Mouse (Mus musculus) layer of hippocampus, adult 11-12 months (tissue): ENCODE results near the gene Pspc1.
"Not testable (repeated sequence)": the region's sequence is repeated elsewhere in the genome, so short reads cannot be mapped to it uniquely, and the experiment has no call there.

Experiments
- DNase-seq: peaks from one replicate; pipeline ENCODE4 v3.0.0; 2022; ENCODE audit warnings: low spot score

The Pspc1 gene

GRCm38 (mm10) chr14:56778200-56778932 lies at the start of gene Pspc1:
Gene Pspc1, minus strand, starts transcription at chr14:56778316.
- peak; percentile 97 for DNase-seq

- DNase-seq: no peak
These were observed 46.4 kb upstream of the Pspc1 start for GRCm38 (mm10) chr14:56824562-56824961.

DNA sequence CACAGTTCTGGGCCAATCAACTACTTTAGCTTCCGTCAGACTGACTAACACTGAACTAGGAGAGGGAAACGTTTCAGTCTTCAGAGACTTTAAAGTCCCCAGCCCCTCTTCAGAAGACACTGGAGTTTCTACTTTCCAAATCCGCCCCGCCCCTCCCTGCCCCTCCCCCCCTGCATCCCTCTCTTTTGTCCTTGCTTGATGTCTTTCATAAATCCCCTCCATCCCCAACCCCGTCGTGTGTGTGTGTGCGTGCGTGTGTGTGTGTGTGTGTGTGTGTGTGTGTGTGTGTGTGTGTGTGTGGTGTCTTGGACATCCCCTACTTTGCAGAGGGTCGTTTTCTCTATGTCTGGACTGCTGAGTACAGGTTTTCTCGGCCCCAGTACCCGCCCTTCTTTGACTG lies 39.5 kb upstream of the Pspc1 start:
- DNase-seq: no peak

- DNase-seq: no peak
These were observed 39.0 kb upstream of the Pspc1 start for GRCm38 (mm10) chr14:56817131-56817530.

- no peak for DNase-seq
These were observed 38.4 kb upstream of the Pspc1 start for GRCm38 (mm10) chr14:56816541-56816940.

DNA sequence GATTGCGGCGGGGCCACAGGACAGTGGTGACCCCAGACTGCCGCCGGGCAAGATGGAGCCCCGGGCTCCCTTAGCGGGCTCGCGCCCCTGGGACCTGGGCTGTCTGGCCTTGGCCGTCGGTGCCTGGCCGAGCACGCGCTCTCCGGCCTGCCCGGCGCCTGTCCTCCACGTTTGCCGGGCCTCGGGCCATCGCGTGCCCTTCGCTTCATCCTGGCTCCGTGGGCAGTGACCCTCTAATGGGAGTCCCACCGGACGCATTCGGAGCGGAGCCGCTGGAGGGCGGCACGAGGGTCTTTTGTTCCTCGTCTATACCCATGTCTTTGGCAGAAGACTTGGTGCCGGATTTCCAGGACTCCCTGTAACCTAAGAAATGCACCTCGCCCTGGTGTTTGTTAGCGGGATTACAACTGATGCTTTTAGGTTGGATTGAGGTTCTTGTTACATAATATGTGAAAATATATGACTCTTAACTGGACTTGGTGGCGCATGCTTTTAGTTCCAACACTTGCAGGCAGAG lies 34.5 kb upstream of the Pspc1 start:
- peak; percentile 88 for DNase-seq

DNA sequence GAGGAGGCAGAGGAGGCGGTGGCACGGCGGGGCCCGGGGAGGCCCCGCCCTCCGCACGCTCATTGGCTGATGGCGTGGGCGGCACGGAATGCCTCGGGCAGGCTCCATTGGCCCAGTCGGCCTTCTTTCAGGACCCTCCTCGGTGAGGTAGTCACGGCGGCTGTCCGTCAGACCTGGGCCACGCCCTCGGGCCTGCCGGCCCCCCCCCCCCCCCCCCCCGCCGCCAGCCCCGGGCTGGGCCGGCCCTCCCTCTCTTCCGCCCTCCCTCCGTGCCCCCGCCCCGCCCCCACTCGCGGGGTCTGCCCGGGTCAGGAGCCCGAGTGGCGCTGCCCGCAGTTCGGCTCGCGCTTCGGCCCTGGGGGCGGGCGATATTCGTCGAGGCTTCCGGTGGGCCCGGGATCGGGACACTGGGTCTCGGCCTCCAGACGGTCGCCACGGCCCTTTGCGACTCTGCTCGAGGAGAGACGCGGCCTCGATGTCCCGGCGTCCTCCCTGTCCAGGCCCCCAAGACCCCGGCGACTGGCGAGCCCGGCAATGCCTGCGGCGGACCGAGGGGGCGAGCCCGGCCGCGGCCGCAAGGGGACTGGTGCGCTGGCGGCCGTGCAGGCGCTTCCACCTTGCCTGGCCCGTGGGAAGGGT lies 33.7 kb upstream of the Pspc1 start, which contains the start of gene Zmym5:
TSS of gene Zmym5 (minus strand) at position 16 of the 639 bp plus-strand sequence.
- DNase-seq: peak; percentile 94

DNA sequence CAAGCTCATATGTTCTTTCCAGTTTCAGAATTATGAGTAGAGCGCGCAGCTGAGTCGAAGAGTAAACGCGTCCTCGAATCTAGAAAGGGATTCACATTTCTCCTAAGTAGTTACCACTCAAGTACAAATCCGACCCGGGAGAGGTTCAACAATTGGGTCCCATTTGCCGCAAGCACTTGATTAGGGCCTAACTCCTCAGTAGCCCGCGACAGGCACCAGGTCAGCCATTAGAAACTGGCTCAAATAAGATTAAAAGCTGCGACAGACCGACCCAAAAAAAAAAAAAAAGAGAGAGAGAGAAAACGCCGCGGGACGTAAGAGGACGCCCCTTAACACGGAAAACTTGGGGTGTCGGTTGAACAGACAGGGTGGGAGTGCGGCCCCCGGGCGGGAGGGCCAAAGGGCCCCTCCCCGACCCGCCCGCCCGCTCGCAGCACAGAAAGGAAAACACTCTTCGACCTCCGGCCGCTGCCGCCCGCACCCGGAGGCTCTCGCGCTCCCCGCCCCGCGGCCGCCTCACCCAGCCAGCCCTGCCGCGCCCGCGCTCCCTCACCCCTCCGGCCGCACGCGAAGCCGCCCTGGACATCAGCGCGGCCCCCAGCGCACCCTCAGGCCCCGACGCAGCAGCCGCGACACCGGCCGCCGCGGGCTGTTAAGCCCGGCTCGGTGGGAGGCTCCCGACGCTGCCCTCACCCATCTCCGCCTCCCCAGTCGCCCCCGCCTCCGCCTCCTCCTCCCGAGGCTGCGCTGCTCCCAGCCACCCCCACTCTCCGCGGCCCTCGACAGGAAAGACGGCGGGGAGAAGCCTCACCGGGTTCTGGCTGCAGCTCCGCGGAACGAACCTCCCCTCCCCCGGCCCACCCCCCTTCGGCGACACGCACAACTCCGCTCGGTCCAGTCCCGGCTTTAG lies 32.9 kb upstream of the Pspc1 start:
- not testable (repeated sequence) for DNase-seq

- DNase-seq: peak; percentile 40
These were observed 15.1 kb upstream of the Pspc1 start for GRCm38 (mm10) chr14:56793243-56793642.

- DNase-seq: no peak
These were observed 6.5 kb upstream of the Pspc1 start for GRCm38 (mm10) chr14:56784575-56784974.

DNA sequence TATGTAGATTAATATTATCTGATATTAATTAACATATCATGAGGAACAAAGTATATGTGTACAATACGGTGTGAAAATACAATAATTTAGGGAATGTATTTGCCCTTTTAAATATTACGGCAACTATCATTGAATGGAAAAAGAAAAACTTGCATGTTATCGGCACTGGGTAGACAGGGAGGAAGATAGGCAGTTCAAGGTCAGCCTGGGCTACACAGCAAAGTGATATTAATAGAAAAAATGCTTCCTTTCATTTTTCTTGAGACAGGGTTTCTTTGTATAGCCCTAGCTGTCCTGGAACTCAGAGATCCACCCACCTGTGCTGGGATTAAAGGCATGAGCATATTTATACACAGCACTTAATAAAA lies 801 bp upstream of the Pspc1 start:
- no peak for DNase-seq

GRCm38 (mm10) chr14:56777360-56778136 lies 568 bp downstream of the Pspc1 start:
- peak; percentile 54 for DNase-seq

DNA sequence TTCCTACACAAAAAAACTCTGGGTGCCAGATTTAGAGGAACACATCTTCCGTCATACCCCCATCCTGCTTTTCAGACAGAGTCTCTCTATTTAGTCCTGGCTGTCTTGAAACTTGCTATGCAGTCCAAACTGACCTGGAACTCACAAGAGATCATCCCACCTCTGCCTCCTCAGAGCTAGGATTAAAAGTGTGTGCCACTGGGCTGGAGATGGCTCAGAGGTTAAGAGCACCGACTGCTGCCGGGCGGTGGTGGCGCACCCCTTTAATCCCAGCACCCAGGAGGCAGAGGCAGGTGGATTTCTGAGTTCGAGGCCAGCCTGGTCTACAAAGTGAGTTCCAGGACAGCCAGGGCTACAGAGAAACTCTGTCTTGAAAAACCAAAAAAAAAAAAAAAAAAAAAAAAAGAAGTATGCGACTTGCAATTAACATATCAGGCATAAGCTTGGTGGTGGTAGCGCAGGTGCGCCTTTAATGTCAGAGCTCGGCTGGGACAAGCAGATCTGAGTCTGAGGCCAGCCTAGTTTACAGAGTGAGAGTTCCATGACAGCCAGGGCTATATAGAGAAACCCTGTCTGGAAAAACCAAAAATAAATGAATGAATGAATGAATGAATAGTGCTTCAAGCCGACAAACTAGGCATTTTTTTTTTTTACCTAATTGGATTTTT lies 1.4 kb downstream of the Pspc1 start:
- no peak for DNase-seq

DNA sequence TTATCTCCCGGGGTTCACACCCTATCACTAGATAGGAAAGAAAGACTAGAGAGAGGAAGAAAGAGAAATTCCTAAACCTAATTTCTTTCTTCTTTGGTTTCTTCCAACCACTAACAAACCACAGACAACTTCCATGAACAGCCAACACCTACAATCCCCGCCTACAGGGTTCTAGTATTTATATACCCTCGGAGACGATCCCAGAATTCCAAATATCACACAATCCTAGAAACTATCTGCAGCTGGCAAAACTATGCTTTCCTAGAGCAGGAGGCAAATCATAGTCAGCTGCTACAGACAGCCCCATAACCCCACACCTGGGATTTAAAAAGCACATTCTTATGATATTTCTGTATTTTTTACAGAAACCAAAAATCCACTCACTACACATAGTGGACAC lies 2.7 kb downstream of the Pspc1 start:
- DNase-seq: no peak

GRCm38 (mm10) chr14:56766438-56766837 lies 11.7 kb downstream of the Pspc1 start:
- not testable (repeated sequence) for DNase-seq

- not testable (repeated sequence) for DNase-seq
These were observed 13.0 kb downstream of the Pspc1 start for GRCm38 (mm10) chr14:56765117-56765516.

- DNase-seq: no peak
These were observed 26.8 kb downstream of the Pspc1 start for GRCm38 (mm10) chr14:56751282-56751681.

DNA sequence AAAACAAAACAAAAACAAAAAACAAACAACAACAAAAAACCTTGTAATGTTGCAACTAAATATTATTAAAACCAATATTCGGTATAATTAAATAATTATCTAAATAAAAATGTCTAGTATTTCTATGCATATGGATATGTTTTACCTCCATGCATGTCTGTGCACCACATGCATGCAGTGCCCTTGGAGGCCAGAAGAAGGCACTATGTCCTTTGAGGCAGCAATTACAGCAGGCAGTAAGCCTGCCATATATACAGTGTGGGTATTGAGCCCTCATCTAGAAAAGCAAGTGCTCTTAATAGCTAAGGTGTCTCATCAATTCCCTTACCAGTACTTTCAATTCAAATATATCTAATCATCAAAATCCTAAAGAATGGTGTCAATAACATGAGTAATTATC lies 37.9 kb downstream of the Pspc1 start:
- DNase-seq: no peak

DNA sequence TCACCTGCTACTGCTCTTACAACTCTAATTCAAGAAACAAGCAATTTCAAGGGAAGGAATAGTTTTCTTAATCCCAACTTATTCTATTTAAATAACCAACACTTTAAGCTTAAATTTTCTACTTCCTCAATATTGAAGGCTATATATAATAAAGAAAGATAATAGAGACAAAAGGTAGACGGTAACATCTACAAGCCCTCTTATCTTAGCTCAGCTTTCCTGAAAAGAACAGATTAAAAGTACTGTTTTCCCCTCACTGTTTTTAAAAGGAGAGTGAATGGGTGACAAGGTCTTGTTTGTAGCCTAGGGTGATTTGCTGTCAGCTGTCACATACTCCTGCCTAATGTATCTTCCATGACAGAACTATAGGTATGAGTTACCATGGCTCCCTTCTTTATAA lies 51.6 kb downstream of the Pspc1 start:
- no peak for DNase-seq

DNA sequence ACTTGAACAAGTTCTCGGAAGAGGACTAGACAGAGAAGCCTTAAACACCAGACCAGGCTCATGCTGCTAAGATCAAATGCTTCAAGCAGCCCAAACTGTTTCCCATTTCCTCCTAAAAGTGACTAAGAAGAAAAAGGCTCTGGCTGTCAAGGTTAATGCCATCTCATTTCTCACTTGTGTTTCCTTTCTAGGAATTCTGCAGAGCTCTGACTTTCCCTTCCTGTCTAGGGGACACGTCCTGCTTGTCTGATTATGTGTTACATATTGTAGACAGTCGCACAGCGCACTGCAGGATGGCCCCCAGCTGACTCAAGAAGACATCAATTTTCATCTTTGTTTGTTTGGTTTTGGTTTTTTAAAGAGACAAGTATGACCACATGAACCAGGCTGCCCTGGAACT lies 72.4 kb downstream of the Pspc1 start:
- DNase-seq: no peak

GRCm38 (mm10) chr14:56702644-56703043 lies 75.5 kb downstream of the Pspc1 start:
- DNase-seq: no peak
